Mouse (Mus musculus) spleen, postnatal 10 days (tissue): ENCODE measurements around the gene Pros1.

Source experiments
- DNase-seq, 2 experiments: peaks; one replicate each; pipeline ENCODE4 v3.0.0; 2021 to 2022; ENCODE audit warnings: low spot score in 2 of 2

The Pros1 gene

DNA sequence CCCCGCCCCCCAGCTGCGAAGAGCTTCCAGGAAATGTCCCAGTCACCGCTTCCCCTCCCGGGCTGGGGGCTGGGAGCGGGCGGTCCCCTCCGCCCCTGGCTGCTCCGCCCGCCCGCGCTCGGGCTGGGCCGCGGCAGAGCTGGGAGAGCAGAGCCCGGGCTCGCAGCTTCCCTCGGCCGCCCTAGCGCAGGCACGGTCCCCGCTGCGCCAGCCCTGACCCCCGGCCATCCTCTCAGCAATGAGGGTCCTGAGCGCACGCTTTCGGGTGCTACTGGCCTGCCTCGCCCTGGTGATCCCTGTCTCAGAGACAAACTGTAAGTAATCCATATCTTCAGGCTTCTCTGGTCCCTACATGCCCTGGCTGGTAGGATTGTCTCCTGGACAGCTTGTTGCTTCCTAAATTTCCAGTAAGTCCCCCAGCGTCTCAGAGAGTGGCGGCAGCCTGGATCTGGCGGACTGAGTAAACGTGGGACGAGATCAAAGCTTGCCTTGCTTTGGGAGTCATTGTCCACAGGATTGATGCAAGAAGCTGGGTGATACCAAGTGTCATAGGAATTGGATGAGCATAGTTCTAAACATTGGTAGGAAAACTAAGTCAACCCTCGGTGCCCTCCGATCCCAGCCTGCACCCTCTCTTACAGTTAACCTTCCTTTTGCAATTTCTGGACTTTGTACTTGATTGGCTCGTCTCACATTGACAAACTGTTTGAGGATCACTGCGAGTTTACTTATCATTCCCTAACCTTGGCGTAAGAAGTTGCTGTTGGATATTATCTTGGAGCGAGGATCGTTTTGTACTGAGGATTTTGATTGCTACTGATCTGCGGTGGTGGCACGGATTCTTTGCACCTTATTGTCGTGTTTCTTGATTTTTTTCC, at the start of gene Pros1:
Gene Pros1 (plus strand): TSS at position 117 of the 878 bp plus-strand sequence.
- DNase-seq: peak; percentile 12 to 43

DNA sequence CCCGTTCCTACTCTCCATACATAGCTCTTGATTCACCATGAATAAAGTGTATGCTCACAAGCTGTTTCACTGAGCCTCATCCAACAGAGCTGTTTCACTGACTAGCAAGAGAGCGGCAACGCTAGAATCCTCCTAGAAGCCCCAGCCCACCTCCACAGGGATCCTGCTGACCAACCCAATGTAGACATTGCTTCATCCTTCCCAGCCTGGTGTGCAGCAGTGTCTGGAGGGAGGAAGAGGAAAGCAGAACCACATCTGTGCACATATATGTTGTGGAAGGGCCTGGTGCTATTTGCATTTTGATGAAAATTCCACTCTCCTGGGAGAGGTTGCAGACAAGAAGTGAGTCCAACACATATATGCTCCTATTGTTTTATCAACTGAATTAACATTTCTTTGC, 49.5 kb upstream of the Pros1 start:
- no peak for DNase-seq

DNA sequence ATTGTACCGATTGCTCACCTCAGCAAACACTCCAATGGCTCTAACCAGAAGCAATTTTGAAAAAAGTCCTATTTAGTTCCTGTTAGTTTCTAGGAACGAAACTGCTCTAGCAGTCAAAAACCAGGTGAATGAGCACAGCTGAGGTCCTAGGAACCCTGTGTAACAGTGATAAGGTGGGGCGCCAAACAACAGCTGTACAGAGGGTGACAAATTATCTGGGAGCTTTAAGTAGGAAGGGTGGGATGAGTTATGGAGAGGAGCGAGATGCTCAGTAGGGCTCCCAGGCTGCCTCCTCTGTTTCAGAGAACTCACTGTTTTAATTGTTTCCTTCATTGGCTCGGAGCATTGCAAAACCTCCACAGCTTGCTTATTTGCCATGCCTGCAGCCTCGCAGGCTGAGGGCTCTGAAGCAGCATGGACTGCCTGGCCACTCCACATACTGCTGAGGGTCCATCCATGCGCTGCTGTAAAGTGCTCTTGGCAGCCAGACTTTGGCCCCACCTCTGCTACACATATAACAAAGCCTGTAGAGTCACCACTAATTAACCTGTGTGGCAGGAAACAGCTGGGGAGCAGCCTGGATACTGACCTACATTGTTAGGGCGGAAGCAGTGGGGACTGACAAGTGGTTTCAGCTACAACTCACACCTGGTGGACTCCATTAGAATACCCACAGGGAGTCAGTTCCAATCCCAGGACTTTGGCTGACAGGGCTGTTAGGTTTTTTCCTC, 46.7 kb upstream of the Pros1 start:
- DNase-seq: no peak

DNA sequence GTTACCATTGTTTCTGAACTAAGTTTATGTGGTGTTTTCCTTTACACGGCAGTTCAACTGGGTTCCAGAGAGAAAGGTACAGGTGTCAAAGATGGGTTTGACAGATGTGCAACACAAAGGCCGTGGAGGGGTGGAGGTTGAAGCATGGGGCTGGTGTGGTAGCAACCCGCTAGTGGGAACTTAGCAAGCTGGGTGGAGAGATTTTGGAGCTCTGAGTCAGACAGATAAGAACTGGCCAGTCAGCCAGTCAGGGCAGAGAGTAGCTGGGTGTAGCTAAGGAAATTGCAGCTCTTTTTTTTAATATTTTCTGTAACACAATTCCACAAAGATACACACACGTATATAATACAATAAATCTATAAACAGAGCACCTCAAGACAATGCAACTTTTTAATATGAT, 43.3 kb upstream of the Pros1 start:
- no peak for DNase-seq

DNA sequence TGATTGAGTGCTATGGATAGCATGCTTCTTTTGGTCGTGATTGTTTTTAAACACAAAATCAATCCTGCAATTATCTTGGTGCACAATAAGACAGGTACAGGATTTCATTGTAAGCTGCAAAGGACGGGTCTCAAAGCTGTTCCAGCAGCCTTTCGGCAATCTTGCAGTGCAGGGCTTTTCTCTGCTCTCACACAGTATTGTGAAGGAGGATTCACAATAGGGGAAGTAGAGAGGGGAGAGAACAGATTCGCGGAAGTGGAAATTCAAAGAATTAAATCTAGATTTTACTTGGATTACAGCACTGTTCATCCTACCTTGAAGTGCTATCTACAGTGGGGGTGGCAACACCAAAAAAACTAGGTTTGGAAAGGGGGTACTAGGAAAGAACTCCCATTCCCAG, 40.3 kb upstream of the Pros1 start:
- DNase-seq: no peak

DNA sequence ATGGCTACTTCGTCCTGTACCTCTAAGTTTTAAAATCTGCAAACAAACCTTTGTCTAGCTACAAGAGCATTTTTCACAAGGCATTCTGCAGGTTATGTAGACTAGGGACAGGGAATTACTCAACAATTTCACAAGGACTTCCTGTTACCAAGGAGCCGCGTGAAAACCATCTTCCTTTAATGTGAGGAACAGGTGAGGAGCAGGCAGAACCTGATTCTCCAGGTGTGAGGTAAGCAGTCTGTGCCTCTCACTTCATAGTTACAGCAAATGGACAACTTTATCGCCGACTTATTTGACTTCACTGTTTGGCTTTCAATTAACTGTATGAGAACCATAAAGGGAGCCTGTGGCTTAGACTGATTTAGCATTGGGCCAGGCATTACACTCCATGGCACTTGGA, 39.6 kb upstream of the Pros1 start, which contains the start of gene Stx19:
Gene Stx19 (plus strand): TSS at position 186 of the 400 bp plus-strand sequence.
- no peak for DNase-seq

DNA sequence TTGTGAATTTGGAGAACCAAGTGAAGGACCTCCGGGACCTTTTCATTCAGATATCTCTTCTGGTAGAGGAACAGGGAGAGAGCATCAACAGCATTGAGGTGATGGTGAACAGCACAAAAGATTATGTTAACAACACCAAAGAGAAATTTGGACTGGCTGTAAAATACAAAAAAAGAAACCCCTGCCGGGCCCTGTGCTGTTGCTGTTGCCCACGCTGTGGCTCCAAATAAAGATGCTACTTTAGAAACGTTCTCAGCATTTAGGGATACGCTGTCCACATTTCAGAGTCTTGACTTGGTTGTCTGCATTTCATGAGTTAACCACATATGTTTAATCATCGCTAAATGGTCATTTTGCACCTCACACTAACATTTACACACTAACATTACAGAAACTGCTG, 31.6 kb upstream of the Pros1 start:
- no peak for DNase-seq

DNA sequence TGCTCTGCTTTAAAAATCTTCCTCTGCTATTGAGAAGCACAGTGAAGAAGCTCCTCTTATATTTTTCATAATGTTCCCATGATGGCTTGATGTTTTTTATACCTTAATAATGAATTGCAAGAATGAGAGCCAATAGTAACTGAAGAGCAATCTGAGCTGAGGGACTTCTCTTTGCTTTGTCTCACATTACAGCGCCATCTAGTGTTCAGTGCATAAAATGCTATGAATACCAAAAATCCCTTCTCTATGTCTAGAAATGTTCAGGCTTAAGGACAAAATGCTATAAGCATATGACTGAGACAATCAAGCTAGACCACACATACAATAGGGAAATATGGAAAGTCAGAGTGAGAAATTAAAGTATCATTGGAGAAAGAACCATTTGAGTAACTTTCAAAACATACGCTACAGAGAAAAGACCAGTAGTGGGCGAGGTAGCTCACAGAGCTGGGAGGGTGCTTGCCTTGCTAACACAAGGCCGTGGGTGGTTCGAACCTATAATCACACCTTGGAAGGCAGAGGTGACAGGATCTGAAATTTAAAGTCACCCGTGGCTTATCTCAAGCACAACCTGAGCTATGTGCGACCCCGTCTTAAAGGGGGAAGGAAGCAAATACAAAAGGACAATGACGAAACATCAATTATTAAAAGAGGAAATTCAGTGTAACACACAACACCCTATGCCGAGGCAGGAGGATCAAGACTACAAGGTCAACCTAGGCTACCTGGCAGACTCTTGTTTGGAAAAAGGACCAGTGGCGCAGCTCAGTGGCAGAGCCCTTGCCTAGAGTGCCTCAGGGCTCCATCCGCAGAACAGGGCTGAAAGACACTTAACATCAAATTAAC, 27.7 kb upstream of the Pros1 start:
- DNase-seq: no peak

DNA sequence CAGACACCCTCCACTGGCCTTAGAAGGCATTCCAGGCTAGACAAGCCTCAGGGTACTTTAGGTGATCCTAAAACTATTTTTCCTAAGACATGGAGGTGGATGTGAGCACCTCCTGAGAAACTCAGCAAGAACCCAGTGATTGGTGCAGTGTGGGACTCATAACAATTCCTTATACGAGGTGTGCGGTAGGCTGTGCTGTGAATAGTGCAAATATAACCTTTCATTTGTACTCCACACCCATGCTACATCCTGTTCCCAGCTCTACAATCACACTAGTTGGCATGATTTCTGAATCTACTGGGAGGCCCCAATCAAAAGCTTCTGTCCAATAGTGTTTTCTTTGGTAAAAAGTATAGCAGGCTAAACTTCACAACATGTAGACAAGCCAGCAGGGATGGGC, 22.1 kb upstream of the Pros1 start:
- no peak for DNase-seq

DNA sequence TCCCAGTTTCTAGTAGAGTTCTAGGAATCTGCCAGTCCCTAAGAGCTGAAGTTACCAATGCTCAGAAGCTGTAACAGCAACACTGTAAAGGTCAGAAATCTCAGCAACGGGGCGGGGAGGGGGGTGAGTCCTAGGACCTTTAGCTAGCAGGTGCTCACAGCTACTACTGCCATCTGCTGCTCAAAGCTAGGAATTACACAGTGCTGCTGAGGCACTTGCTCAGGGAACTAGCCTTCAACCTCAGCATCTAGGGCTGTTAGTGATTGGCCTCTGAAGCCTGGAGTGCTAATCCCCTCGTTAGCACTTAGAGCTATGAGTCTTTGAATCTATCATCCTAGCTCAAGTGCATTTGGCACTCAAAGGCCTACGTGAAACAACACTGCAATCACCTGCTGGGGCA, 21.6 kb upstream of the Pros1 start:
- DNase-seq: peak; percentile 18 to 64

DNA sequence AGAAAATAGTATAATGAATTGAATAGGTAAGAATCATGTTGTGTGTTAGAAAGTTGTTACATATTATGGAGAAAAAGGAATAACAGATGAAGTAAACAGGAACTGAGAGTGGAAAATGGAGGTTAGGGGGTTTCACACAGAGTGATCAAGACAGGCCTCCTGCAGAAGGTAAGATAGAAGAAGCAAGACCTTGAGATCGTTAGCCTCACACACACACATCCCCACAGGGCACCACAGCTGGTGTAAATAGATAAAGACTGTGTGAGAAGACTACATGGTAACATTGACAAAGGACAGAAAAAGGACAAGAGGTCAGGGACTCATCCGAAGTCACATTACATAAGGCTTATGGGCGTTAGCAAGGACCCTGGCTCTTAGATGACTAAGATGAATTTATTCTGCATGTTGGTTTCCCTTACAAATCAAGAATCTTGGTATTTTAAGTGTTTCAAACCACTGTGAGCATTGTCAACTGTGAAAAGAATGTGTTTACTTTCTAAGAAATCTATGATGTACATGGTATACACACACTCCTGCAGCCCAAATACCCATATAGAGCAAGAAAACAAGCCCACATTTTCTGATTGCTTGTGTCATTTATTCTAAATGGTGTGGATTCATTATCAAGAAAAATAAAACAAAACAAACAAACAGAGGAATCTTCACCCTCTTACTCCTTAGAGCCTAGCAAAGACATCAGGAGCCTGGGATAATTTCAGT, 19.9 kb upstream of the Pros1 start:
- DNase-seq: no peak

DNA sequence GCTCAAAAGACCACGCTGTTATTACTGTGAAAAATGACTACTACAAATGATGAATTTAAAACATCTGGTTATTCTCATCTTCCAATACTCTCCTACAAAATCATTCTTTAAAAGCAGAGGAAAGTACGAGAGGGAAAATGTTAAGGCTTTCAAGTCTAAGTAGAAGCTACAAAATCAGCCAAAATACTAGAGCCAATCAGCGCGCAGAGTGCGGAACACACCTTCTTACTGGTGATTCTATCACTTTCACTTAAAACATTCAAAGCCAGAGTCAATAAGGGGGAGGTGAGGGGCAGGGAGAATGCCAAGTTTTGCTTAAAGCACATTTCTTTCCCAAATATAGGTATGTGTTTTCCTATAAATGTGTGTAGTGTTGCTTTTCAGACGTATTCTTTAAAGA, 8.8 kb upstream of the Pros1 start:
- DNase-seq: no peak

DNA sequence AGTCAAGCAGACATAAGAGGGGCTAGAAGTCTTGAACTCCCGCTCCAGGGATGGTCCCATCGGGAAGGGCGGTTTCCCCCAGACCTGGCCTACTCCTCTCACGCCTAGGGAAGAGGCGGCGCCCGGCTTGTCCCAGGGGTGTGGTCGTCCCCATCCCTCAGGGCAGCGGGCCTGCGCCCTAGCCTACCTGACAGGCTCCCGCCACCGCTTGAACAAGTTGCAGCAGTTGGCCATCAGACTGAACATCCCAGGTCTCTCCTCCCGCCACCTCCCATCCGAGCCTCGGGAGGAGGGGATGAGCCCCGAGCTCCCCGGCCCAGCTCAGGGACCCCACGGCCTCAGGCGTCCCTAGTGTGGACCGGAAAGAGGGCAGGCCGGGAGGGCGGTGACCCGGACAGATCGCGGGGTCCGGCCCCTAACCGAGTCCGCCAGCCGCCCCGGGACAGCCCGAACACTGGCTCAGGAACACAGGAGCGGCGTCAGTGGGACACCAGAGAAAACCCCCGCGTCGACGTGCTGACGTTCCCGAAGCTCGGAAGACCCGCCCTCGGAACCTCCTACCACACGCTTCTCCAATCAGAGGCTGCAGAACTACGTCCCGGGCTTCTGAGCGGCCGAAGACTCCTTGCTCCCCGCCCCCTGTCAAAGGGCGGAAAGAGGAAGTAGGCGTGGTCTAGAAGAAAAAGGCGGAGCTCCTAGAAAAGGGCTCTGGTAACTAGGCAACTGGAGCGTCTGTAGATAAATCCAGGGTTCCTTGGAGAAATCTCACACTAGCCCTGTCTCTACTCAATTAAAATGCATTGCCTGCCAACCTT, 7.4 kb upstream of the Pros1 start, which contains the start of gene Arl13b:
Gene Arl13b (minus strand): TSS at position 543 of the 815 bp plus-strand sequence.
- peak; percentile 55 to 90 for DNase-seq

DNA sequence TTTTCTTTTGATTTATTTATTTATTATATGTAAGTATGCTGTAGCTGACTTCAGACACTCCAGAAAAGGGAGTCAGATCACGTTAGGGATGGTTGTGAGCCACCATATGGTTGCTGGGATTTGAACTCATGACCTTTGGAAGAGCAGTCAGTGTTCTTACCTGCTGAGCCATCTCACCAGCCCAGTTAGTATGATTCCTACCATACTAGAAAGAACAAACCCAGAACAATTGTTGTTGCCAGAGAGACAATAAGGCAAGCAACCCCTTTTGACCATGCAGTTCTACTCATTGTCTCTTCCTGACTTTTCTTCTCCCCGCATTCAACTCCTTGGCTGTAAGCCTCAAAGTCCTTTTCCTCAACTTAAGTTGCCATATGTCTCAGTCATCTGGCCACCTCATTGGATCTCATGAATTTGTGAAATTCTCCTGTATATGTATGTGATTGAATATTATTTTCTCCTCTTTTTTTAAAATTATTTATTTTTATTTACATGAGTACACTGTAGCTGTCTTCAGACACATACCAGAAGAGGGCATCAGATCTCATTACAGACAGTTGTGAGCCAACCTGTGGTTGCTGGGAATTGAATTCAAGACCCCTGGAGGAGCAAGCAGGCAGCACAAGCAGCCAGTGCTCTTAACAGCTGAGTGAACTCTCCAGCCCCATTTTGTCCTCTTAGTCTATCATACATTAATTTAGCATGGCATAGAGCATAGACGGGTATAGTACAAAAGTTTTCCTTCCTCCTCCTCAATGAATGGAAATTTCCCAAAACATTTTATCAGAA, 1.4 kb upstream of the Pros1 start:
- DNase-seq: no peak

DNA sequence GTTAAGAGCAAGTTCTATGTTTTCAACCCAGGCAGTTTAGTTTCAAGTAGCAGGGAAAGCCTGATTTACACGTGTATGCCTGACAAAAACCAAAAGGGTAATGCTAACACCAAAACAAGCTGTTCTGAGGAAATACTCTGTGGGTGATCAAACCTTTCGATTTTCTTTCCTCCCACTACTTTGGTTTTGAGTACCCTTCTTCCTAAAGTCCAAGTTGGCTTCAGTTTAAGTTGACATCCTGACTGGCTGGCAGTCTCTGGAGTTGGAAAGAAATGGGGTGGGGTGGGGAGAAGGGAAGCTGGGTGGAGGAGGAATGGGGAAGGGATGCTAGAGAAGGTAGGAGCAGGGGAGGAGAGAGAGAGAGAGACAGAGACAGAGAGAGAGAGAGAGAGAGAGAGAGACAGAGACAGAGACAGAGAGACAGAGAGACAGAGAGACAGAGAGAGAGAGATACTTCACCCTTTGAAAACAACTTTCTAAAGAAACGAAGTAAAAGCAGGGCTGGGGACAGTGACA, 438 bp upstream of the Pros1 start:
- DNase-seq: no peak

DNA sequence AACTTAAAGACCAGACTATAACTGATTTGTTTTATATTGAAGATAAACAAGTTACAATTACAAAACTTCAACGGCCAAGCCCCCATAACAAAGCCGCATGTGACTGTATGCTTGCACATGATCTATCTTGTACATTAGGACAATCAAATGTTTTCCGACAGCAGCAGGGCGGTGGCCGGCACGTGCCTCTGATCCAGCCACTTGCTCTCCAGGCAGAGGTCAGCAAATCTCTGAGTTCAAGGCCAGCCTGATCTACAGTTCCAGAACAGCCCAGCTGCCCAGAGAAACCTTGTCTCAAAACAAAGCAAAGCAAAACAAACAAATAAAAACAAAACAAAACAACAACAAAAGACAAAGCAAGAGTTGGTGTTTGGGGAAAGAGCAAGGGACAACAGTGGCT, 1.3 kb downstream of the Pros1 start:
- DNase-seq: no peak

DNA sequence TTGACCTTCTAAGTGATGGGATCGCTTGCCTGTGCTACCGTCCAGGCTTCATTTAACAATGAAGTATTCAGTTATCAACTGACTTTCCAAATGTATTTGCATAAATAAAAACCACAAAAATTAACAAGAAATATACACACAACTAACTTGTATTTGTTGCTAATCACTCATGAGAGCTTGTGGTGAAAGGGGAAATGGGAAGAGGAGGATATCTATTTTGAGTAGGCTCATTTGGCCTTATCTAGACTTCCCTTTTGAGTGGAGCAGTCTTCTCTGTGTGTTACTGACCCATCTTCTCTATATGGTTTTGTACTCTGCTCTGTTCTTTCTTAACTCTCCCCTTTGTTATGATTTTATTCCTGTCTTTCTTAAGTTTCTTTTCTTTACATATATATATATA, 2.2 kb downstream of the Pros1 start:
- no peak for DNase-seq

DNA sequence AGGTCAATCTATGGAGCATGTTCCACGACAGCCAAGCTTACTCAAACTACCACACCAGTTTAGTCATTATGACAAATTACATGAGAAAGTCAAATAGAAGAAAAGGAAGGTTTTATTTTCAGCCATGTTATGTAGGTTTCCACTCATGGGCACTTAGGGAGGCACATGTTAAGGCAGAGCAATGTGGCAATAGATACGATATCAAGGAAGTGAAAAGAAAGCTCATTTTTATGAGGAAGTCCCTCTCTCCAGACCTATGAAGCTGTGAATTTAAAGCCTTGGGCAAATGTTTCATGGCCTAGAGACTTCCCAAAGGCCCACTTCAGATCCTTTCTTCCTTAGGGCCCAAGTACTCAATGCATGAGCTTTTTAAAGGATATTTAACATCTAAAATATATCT, 3.4 kb downstream of the Pros1 start:
- no peak for DNase-seq

DNA sequence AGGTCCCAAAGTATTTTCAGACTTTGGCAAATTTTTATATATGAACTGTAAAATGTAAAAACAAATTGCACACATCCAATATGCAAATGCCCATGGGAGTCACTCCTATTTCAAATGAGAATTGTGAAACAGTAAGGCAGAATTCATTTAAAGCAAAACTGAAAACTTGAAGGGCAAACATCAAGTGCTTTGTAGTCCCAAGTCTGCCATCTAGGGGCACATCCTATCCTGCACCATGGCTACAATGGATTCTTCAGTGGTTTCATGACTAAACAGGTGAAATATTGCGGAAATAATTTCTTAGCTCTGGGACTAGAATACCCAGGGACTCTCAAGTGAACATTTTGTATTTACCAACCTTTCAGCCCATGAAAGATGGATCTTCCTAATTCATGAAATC, 3.9 kb downstream of the Pros1 start:
- no peak for DNase-seq

DNA sequence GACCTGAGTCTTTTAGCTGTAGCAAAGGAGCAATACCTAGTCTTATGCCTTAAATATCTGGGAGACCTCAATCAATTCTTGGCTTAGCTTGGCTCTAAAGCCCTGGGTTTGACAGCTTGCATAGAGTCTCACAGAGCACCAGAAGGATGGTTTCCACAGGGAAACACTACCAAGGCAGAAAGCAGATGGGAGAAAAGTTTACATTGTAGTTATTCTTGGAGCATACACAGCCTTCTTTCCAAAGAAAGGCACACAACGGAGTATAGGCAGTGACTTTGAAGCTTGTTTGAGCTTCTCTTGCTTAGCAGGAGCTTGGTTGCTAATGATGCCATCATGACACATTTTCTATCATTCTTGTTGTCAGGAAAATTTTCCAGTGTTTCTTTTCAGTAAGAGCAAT, 6.0 kb downstream of the Pros1 start:
- no peak for DNase-seq
